Mouse (Mus musculus) brain, embryonic 14.5 days (tissue): ENCODE results near the gene Apoa4.

Experiments
- CTCF ChIP-seq: fragments of 200-500 bp; IDR thresholded peaks from 2 replicates; pipeline ENCODE4 v1.5.1; 2012; ENCODE audit warnings: inconsistent platforms, mild to moderate bottlenecking, moderate library complexity, borderline replicate concordance; ENCODE audit not compliant: insufficient read depth, insufficient read length; ENCODE audit errors: extremely low read depth
- POLR2A ChIP-seq: fragments of 200-500 bp; IDR thresholded peaks from 2 replicates; pipeline ENCODE4 v1.6.1; 2012; ENCODE audit warnings: mild to moderate bottlenecking, inconsistent platforms, borderline replicate concordance; ENCODE audit not compliant: poor library complexity, insufficient read depth, insufficient read length, severe bottlenecking; ENCODE audit errors: extremely low read depth

DNA sequence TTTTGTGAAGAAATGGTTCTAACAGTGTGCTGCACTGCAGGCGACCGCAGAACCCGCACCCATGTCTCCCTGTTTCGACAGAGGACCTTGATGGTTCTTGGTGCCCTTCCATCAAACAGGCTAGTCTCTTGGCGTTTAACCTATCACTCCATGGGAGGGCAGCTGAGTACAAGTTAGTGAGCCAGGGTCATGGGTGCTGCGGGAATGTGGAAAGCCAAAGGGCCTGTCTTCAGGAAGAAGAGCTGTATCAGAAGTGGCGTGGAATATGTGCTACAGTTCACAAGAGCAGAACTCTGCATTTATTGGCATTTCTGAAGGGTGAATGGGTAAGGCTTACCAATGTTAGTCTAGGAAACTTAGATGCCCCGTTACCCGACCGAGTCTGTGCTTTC is 25.6 kb upstream of the Apoa4 start:
- TF ChIP-seq CTCF (no peak), POLR2A (no peak)
